Mouse (Mus musculus): ENCODE measurements around the gene Zfand6.

DNA sequence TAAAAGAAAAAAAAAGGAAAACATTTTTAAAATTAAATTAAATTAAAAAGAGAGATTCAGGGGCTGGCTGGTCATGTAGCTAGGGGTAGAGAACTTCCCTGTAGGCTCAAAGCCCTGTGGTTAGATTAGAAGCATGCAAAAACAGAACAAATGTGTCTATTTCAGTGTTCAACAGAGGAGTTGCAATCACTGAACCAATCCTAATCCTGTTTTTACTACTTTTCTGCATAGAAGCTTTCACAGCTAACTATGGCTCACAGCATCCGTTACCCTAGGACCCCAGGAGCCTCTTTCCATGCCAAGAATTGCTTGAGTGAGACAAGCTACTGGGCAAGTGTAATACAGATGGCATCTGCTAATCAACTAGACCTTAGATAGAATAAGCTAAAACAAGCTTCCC is 16.7 kb downstream of the Zfand6 start:
- TF ChIP-seq CTCF (IDR thresholded peaks at IDR 0.05; ENCODE audit: control insufficient read depth, insufficient read depth, insufficient read length) (no peak), MYOG (IDR thresholded peaks at IDR 0.05; ENCODE audit: control insufficient read depth, extremely low read depth, insufficient read length) (no peak)
